Comparison of ENCODE assay signal across 17 mouse cellular contexts in the genomic region with DNA sequence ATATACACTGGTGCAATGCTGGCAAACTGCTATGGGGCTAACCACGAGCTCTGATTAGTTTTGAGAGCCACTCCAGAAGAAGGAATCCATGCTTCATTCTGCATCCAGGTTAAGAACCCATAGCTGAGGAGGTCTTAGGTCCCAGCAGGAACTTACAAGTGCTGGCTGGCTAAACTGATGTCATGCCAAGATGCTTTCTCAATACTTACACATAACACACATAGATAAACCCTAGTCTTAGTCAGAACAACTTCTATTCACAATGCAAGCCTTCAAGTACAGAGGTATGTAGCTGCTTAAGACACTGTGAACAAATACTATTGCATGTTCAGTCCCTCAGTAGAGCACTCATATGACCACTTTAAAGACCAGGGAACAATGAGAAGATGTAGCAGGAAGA.
"Had no signal": no experiment of that assay in that cellular context is flagged by ENCODE, and none has a peak within 500 bp of the region (broad histone marks: within the 10 kb centered on the region; RNA-seq: fewer than 3 reads in every experiment).

No protein-coding gene starts in this region.

- H3K4me2 ChIP-seq: liver, embryonic 15.5 days; lung, embryonic 14.5 days; midbrain, embryonic 11.5 days; midbrain, embryonic 13.5 days; midbrain, embryonic 15.5 days; neural tube, embryonic 12.5 days; stomach, embryonic 15.5 days had no signal

- H3K27ac ChIP-seq: liver, embryonic 15.5 days; macrophage; midbrain, embryonic 13.5 days; midbrain, embryonic 15.5 days; neural tube, embryonic 12.5 days; stomach, embryonic 15.5 days; stomach, postnatal 0 days had no signal

- H3K27me3 ChIP-seq: liver, embryonic 15.5 days; megakaryocyte, embryonic 14.5 days; midbrain, embryonic 13.5 days; midbrain, embryonic 15.5 days; neural tube, embryonic 12.5 days; stomach, embryonic 15.5 days had no signal

- H3K4me1 ChIP-seq: liver, embryonic 15.5 days; neural tube, embryonic 12.5 days had no signal

- H3K9ac ChIP-seq: liver, embryonic 15.5 days; liver, postnatal 0 days; lung, embryonic 14.5 days; midbrain, embryonic 13.5 days; midbrain, embryonic 15.5 days; neural tube, embryonic 12.5 days; stomach, embryonic 15.5 days had no signal

- H3K4me3 ChIP-seq: liver, embryonic 15.5 days; megakaryocyte, embryonic 14.5 days; midbrain, embryonic 13.5 days; midbrain, embryonic 15.5 days; neural tube, embryonic 12.5 days; stomach, embryonic 15.5 days had no signal

- DNase-seq: liver, postnatal 0 days; lung, embryonic 14.5 days; lung, postnatal 14 days; lung, postnatal 36 days; right cerebral cortex, postnatal 14 days; thymus, adult 2 months; thymus, postnatal 14 days; thymus, postnatal 36 days had no signal

- H3K9me3 ChIP-seq: liver, embryonic 15.5 days; megakaryocyte, embryonic 14.5 days; midbrain, embryonic 13.5 days; midbrain, embryonic 15.5 days; neural tube, embryonic 12.5 days; stomach, embryonic 15.5 days had no signal

- H3K36me3 ChIP-seq: liver, embryonic 15.5 days; midbrain, embryonic 13.5 days; midbrain, embryonic 15.5 days; neural tube, embryonic 12.5 days; stomach, embryonic 15.5 days had no signal

- ATAC-seq: liver, postnatal 0 days; midbrain, embryonic 13.5 days; midbrain, embryonic 15.5 days had no signal
